Mouse (Mus musculus): ENCODE data around the gene Olfr480.

Gene Olfr480

DNA sequence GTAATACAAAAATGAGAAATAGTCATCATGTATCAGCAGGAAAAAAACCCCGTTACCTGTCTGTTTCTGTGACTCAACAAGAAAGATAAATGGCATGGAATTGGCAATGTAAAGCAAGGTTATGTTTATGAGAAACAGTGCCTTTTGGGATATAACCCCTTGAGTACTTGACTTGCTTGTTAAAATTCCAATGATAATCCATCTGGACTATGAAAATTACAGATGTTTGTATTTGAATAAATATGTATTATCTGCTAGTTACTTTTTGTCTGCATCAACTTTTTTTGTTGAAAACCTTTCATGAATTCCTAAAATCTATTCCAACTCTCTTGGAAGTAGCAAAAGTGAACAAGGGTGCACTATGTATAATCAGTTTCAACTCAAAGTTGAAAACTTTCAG is at the start of gene Olfr480:
Gene Olfr480 (minus strand): TSS at position 101 of the 400 bp plus-strand sequence.
- no peak for DNase-seq

- DNase-seq: no peak
Observed at GRCm38 (mm10) chr7:108100549-108100948, 33.4 kb upstream of the Olfr480 start, which contains the start of gene Olfr483. Olfr483 (plus strand) TSS chr7:108100849.

GRCm38 (mm10) chr7:108097486-108097885 is 30.3 kb upstream of the Olfr480 start, which contains the start of gene Olfr482:
Olfr482 (minus strand) TSS chr7:108097586.
- no peak for DNase-seq

- no peak for DNase-seq
Observed at GRCm38 (mm10) chr7:108079555-108079954, 12.4 kb upstream of the Olfr480 start, which contains the start of gene Olfr481. Olfr481 (plus strand) TSS chr7:108079855.

DNA sequence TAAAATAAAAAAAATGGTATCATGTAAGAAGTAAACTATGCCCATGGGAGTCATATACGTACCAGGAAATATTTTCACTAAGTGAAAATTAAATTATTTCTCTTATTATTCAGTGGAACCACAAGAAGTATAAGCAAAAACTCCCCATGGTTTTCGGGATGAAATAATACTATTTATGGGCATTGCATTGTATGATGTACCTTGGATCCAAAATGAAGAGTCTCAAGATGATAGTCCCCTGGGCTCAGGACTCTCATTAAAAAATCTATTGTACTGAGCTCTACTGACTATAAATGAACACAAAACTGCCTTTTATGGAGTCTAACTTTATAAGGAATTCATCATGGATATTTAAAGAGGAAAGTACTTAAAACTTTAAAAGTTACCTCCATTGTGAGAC is 16.8 kb downstream of the Olfr480 start, which contains the start of gene Olfr479:
Gene Olfr479 (plus strand): TSS at position 301 of the 400 bp plus-strand sequence.
- no peak for DNase-seq

DNA sequence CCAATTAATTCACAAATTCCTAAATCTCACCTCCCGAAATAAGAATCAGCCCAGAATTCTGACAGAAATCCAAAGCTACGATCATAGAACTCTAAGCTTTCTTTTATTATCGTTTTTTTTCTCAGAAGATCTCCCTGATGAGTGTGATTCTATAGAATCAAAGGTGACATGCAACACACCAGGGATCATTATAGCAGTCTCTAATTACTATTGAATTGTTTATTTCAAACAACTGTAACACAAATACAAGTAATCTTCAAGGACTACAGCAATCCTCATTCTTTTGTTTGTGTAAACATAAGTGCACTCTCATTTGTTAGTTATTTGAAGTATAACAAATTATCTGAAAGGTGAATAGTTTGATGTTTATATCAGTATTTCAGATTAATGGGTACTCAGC is 33.3 kb downstream of the Olfr480 start, which contains the start of gene Olfr478:
Gene Olfr478 (minus strand): TSS at position 101 of the 400 bp plus-strand sequence.
- no peak for DNase-seq
